Mouse (Mus musculus) midbrain, embryonic 10.5 days (tissue): Measurements from ENCODE around the gene Pcif1. TPM values are rescaled to one million over a fixed set of nuclear protein-coding genes. Genes with fewer than 3 reads are reported as not detected.

Experiments used
- DNase-seq: peaks from one replicate; pipeline ENCODE4 v3.0.0-alpha.2; 2017; ENCODE audit warnings: low spot score
- H3K27ac ChIP-seq: fragments of 300-500 bp; sonication (generic); replicated peaks from 2 replicates; pipeline ENCODE4 v1.5.1; 2016; ENCODE audit warnings: mild to moderate bottlenecking
- H3K27me3 ChIP-seq: fragments of 300-500 bp; sonication (generic); 2 replicates; pipeline ENCODE4 v1.6.1; 2016; ENCODE audit warnings: low read depth, mild to moderate bottlenecking; ENCODE audit not compliant: poor library complexity, severe bottlenecking
- H3K36me3 ChIP-seq: fragments of 300-500 bp; sonication (generic); 2 replicates; pipeline ENCODE4 v1.6.1; 2016; ENCODE audit warnings: mild to moderate bottlenecking, moderate library complexity
- H3K4me1 ChIP-seq: fragments of 300-500 bp; sonication (generic); 2 replicates; pipeline ENCODE4 v1.6.1; 2016
- H3K4me3 ChIP-seq: fragments of 300-500 bp; sonication (generic); 2 replicates; pipeline ENCODE4 v1.5.1; 2016; ENCODE audit warnings: mild to moderate bottlenecking, moderate library complexity
- H3K9me3 ChIP-seq: fragments of 300-500 bp; sonication (generic); replicated peaks from 2 replicates; pipeline ENCODE4 v1.6.1; 2016; ENCODE audit warnings: mild to moderate bottlenecking
- WGBS: fragments of 180-500 bp; shearing (Covaris S2); methylation state at CpG from one replicate; pipeline ENCODE4 v1.1.7; 2016; 5-methylcytosine and 5-hydroxymethylcytosine counted together
- polyA plus RNA-seq: library from polyadenylated mRNA; unstranded; fragments of >200 nt; fragmentation: Nextera tagmentation; extraction: Ambion mirVana; gene quantifications from 2 replicates; pipeline ENCODE4 v1.2.1, GENCODE M21; 2016

The Pcif1 gene
- polyA plus RNA-seq, 1 experiment from 2014 or later, result 73.8 TPM

DNA sequence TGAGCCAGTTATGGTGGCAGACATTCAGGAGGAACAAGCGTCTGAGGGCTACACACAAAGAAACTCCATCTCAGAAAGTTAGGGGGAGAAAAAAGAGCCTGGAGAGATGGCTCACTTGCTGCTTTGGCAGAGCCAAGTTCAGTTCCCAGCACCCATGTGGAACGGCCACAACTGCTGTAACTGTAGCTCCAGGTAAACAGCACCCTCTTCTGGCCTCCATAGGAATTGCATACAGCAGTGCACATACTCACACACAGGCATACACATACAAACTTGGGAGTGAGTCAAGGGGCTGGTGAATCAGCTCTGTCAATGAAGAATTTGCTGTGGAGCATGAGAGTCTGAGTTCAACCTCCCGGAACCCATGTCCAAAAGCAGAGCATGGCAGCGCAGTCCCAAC is 27.0 kb downstream of the Pcif1 start:
- DNase-seq, result no peak
- Histone ChIP-seq H3K36me3 (peaks cover 86% of the 10 kb centered on the region), H3K27ac (no peak overlapping the region), H3K9me3 (peaks cover 11% of the 10 kb centered on the region), H3K4me3 (no peak overlapping the region), H3K4me1 (peaks cover 26% of the 10 kb centered on the region), H3K27me3 (no peaks in the 10 kb centered on the region)
- WGBS, result 99% methylated on average over 4 of the region's 4 CpGs

DNA sequence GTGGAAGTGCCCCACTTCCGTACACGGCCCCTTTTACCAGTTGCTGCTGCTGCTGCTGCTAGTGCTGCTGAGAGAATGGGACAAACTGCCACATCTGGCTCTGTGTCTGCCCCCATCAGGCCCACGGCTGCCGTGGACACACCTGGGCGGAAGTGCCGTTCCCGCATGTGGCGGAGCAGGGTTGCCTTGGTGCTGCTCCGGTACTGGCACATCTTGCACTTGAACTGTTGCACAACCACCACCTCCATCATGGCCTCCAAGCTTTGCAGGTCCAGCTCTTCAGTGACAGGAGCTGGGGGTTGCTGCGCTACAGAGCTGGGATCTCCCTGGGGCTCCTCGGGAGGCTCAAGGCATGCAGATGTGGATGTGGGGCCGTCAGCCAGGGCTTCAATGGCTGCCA is 28.4 kb downstream of the Pcif1 start:
- no peak overlapping the region for H3K4me3 ChIP-seq
- H3K36me3 ChIP-seq, result peaks cover 72% of the 10 kb centered on the region
- no peak overlapping the region for H3K27ac ChIP-seq
- WGBS, result 96% methylated on average over 12 of the region's 12 CpGs
- peaks cover 11% of the 10 kb centered on the region for H3K9me3 ChIP-seq
- no peak for DNase-seq
- peaks cover 30% of the 10 kb centered on the region for H3K4me1 ChIP-seq
- H3K27me3 ChIP-seq, result no peaks in the 10 kb centered on the region

DNA sequence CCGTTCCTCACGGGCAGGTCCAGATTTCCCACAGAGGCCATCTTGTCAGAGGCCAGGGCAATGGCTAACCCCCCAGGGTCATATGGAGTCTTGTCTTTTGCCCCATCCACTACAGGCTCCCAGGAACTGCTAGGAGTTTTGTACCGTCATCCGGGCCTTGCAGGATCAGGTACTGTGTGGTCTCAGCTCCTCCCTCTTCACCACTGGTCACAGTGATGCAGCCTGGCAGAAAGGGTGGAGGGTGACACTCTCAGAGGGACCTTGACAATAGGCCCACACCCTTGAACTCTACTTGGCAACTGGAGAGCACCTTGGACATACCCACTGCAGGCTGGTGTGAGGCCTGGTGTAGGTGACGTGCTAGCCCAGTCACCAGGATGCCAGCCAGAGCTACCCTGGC is 28.9 kb downstream of the Pcif1 start:
- H3K27ac ChIP-seq, result no peak overlapping the region
- H3K4me1 ChIP-seq, result peaks cover 27% of the 10 kb centered on the region
- no peak overlapping the region for H3K4me3 ChIP-seq
- WGBS, result 96% methylated on average over 5 of the region's 5 CpGs
- no peak for DNase-seq
- H3K9me3 ChIP-seq, result peaks cover 11% of the 10 kb centered on the region
- no peaks in the 10 kb centered on the region for H3K27me3 ChIP-seq
- H3K36me3 ChIP-seq, result peaks cover 67% of the 10 kb centered on the region

DNA sequence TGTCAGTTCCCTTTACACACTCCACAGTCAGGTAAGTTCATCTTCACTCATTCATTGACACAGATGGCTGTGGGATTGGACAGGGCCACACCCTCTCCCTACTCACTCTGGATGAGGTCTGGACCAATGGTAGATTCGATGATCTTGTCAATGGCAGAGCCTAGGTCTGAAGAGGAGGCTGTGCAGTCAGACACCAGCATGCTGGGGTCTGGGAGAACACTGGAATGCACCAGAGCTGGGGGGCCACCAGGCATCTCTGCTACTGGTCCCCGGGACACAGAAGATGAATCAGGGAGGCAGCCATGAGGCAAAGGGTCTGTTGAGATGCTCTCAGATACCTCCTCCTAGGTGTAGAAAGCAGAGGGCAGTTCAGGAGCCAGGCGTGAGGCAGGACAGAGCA is 30.0 kb downstream of the Pcif1 start:
- WGBS, result 92% methylated on average over 3 of the region's 3 CpGs
- peak overlapping the region; percentile 85; the same call in 1 of the 2 replicates for H3K4me3 ChIP-seq

DNA sequence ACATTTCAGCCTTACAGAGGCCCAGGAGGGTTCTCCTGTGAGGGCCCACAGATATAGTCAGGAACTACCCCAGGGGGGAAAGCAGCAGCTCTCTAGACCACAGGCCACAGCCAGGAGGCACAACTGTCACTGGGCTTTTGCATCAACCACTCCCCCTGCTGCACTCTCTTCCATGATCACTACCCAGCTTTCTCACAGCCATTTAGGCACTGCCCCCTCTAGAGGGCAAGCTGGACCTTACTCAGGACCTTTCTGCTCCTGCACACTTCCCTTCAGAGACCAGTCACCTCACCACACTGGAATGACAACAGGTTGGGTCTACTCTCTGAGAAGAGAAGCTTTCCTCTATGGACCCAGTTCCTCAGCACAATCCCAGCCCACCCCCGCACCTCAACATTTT is 30.4 kb downstream of the Pcif1 start:
- DNase-seq, result peak; percentile 36
- Histone ChIP-seq H3K9me3 (peaks cover 11% of the 10 kb centered on the region), H3K4me1 (peaks cover 31% of the 10 kb centered on the region), H3K27me3 (no peaks in the 10 kb centered on the region), H3K4me3 (peak overlapping the region; percentile 85), H3K36me3 (peaks cover 65% of the 10 kb centered on the region), H3K27ac (no peak overlapping the region)
- 86% methylated on average over 1 of the region's 1 CpGs for WGBS

More for the DNA sequence above, 30.0 kb downstream of the Pcif1 start:
- no peak for DNase-seq
- no peak overlapping the region for H3K27ac ChIP-seq
- no peaks in the 10 kb centered on the region for H3K27me3 ChIP-seq
- H3K9me3 ChIP-seq, result peaks cover 11% of the 10 kb centered on the region
- peaks cover 31% of the 10 kb centered on the region for H3K4me1 ChIP-seq
- H3K36me3 ChIP-seq, result peaks cover 66% of the 10 kb centered on the region

DNA sequence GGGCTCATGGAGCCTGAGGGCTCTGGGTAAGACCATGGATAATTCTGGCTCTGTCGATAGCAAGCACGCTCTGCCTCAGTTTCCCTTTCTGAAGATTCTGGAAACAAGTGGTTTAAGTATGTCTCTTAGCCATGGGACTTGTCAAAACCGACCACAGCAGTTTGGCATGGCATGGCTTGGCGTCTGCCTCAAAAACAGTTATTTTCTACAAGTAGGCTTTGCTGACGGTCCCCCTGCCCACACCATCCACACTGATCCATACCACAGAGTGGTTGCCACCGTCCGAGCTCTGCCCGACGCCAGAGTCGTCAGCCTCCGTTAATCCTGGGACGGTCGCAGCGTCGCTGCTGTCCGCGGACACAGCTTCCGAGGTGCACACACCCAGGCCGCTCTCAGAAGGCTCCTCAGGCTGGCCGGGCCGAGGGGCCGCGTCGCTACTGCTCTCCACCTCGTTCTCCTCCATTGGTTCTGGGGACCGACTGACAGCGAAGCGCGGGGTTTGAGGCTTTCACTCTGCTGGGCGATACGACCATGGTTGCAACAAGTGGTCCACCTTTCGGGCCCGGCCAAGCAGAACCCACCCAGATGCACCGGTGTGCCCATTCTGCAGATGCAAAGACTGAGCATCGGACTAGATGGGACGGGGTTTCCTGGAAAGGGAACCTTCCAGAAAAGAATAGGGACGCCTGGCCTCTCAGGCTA is 31.4 kb downstream of the Pcif1 start:
- H3K9me3 ChIP-seq, result peaks cover 11% of the 10 kb centered on the region
- peaks cover 59% of the 10 kb centered on the region for H3K36me3 ChIP-seq
- H3K27ac ChIP-seq, result peak overlapping the region; percentile 100
- H3K4me3 ChIP-seq, result peak overlapping the region; percentile 85
- no peaks in the 10 kb centered on the region for H3K27me3 ChIP-seq
- WGBS, result 7% methylated on average over 37 of the region's 37 CpGs
- H3K4me1 ChIP-seq, result peaks cover 31% of the 10 kb centered on the region
- DNase-seq, result no peak

DNA sequence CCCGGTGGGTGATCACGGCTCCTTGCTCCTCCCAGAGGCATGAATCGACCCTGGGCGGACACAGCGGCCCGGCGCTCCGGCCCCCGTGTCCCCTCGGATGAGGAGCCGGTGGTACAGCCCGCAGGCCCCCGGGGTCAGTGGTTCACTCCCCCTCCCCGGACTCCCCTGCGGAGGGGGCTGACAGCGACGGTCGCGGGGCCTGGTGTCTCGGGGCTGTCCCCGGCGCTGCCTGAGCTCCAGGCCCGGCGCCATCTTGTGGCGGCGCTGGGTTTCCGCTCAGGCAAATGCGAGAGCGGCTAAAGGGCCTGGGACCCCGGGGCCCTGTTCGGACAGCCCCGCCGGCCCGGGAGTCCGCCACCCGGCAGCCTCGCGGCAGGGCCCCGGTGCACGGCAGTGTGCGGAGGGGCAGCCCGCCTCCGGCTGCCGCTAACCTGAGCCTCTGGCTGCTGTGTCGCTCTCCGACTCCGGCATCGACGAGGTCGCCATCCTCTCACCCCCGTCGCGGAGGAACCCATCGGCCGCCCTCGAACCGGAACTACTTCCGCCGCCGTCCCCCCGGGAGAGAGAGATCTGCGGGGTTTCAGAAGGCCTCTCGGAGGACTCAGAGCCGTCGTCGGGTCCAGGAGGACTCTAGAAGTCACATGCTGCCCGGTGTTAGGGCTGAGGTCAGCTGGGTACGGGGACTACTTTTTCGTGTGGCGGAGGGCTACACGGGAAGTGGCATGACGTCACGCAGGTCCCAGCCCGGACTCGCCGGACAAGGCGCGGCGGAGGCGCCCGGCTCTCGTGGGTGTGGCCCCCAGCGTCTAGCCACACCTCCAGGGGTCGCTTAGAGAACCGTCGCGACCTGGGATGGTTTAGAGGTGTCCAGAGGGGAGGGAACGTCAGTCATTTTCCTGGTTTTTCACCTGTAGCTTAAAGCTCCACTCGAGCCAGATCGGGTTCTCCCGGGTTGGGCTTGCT is 32.3 kb downstream of the Pcif1 start, which contains the start of gene Zfp335:
Gene Zfp335 (minus strand): TSS at position 672 of the 963 bp plus-strand sequence.
- H3K9me3 ChIP-seq, result peaks cover 4% of the 10 kb centered on the region
- H3K4me3 ChIP-seq, result peak within 1 kb of the TSS; percentile 85
- peaks cover 55% of the 10 kb centered on the region for H3K36me3 ChIP-seq
- peaks cover 31% of the 10 kb centered on the region for H3K4me1 ChIP-seq
- DNase-seq, result peak; percentile 95
- H3K27me3 ChIP-seq, result no peaks in the 10 kb centered on the region
- under 1% methylated on average over 91 of the region's 91 CpGs for WGBS
- peak within 1 kb of the TSS; percentile 100 for H3K27ac ChIP-seq

DNA sequence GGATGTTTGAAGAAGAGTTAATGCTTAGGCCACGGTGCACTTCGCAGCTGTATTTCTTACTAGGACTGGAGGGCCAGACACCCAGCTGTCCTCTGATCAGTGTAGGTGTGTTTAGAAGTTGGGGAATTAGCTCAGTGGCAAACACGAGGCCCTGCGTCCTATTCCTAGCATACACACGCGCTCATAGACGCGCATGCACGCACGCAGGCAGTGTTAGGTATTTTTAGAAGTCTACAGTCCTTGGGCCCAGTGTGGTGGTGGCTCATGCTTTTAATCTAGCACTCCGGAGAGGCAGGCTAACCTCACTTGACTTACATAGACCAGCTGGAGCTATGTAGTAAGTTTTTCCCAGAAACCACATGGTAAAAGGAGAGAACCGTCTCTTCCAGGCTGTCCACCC is 33.0 kb downstream of the Pcif1 start:
- Histone ChIP-seq H3K27ac (peak overlapping the region; percentile 100), H3K36me3 (peaks cover 47% of the 10 kb centered on the region)
- WGBS, result 39% methylated on average over 12 of the region's 12 CpGs

DNA sequence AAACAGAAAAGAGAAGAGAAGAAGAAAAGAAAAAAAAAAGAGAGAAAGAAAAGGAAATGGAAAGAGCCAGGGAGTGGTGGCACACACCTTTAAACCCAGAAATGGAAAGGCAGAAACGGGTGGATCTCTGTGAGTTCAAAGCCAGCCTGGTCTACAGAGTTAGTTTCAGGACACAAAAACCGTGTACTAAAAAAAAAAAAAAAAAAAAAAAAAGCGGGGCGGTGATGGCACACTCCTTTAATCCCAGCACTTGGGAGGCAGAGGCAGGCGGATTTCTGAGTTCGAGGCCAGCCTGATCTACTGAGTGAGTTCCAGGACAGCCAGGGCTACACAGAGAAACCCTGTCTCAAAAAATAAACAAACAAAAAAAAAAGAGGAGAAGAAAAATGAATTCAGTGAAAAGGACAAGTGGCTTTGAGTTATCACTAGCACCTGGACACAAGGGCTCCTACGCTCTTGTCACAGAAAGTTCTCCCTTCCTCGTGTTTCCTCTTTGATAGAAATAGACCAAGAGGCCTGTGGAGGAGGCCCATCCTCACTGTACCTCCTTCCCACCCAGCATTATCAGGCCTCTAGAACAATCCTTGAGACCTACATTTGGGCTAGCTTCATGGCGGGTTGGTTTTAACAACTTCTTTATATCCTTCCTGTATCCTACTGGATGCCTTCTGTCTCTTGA is 33.8 kb downstream of the Pcif1 start:
- 93% methylated on average over 9 of the region's 9 CpGs for WGBS
- DNase-seq, result no peak
- Histone ChIP-seq H3K4me1 (peaks cover 33% of the 10 kb centered on the region), H3K36me3 (peaks cover 42% of the 10 kb centered on the region), H3K9me3 (no peaks in the 10 kb centered on the region), H3K27me3 (no peaks in the 10 kb centered on the region), H3K4me3 (peak overlapping the region; percentile 85; the same call in 1 of the 2 replicates), H3K27ac (no peak overlapping the region)

More for the DNA sequence above, 33.0 kb downstream of the Pcif1 start:
- H3K4me1 ChIP-seq, result peaks cover 31% of the 10 kb centered on the region
- H3K27me3 ChIP-seq, result no peaks in the 10 kb centered on the region
- no peak for DNase-seq
- H3K4me3 ChIP-seq, result peak overlapping the region; percentile 85
- H3K9me3 ChIP-seq, result no peaks in the 10 kb centered on the region; the same call in 1 of the 2 replicates

DNA sequence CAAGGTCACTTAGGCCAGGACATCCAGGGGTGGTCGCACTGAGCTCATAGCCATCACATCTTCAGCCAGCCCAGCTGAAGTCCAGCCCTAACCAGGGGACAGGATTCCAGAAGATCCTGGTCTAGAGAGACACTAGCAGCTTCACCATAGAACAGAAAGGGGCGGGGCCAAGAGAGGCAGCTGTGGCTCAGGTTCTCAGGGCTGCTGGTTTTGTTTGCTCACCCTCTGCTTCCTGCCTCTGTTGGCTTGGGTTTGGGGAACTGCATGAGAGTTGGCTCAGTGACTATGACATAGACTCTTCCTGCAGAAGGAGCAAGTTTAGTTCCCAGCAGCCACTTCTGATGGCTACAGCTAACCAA is 34.3 kb downstream of the Pcif1 start:
- no peak overlapping the region for H3K4me3 ChIP-seq
- H3K4me1 ChIP-seq, result peaks cover 37% of the 10 kb centered on the region
- H3K36me3 ChIP-seq, result peaks cover 41% of the 10 kb centered on the region
- no peak for DNase-seq
- 90% methylated on average over 2 of the region's 2 CpGs for WGBS
- no peaks in the 10 kb centered on the region for H3K9me3 ChIP-seq
- H3K27ac ChIP-seq, result no peak overlapping the region
- no peaks in the 10 kb centered on the region for H3K27me3 ChIP-seq

DNA sequence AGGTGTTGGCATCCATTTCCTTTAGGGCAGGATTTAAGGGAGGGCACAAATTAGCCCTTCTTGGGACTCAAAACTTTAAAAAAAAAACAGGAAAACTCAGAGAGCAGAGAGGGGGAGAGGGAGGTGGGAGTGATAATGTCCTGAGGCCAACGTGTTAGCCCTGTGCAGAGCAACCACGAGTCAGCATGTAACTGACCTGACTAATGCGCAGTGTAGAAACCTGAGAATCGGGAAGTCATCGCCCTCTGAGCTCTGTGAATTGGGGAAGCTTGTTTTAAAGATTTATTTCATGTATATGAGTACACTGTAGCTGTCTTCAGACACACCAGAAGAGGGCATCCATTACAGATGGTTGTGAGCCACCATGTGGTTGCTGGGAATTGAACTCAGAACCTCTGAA is 37.7 kb downstream of the Pcif1 start:
- H3K27me3 ChIP-seq, result no peaks in the 10 kb centered on the region
- peaks cover 51% of the 10 kb centered on the region for H3K36me3 ChIP-seq
- H3K9me3 ChIP-seq, result no peaks in the 10 kb centered on the region
- peaks cover 21% of the 10 kb centered on the region for H3K4me1 ChIP-seq
- H3K27ac ChIP-seq, result no peak overlapping the region
- no peak overlapping the region for H3K4me3 ChIP-seq
- no peak for DNase-seq
- WGBS, result 88% methylated on average over 5 of the region's 5 CpGs

DNA sequence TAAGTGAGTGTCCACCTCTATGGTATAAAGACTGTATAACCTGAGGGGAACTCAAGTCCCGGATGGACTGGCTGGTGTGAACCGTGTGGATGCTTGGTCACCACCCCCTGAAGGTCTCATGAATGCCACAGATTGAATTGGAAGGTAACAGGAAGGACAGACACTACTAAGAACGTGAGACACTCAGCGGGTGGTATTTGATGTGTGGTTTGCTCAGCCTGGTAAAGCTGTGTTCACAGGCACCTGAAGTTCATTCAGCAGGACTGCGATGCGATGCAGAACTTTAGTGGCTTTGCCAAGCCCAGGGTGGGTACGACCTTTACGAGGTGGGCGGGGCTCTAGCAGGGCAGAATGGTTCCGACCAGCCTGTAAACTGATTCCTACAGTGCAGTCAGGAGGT is 38.3 kb downstream of the Pcif1 start:
- no peak overlapping the region for H3K4me3 ChIP-seq
- H3K4me1 ChIP-seq, result peaks cover 21% of the 10 kb centered on the region
- 72% methylated on average over 10 of the region's 10 CpGs for WGBS

More for the DNA sequence above, 38.3 kb downstream of the Pcif1 start:
- no peak for DNase-seq
- Histone ChIP-seq H3K36me3 (peaks cover 51% of the 10 kb centered on the region), H3K27ac (no peak overlapping the region), H3K27me3 (no peaks in the 10 kb centered on the region), H3K9me3 (no peaks in the 10 kb centered on the region)
